Mouse (Mus musculus) bone marrow, adult 2 months (tissue): ENCODE data around the gene Nfix.

ENCODE experiments used
- CTCF ChIP-seq: fragments of 200-500 bp; IDR thresholded peaks from 2 replicates; pipeline ENCODE4 v1.5.1; 2011; ENCODE audit warnings: low read length, control low read depth; ENCODE audit not compliant: control insufficient read depth, insufficient read depth
- POLR2A ChIP-seq: fragments of 200-500 bp; IDR thresholded peaks from 2 replicates; pipeline ENCODE4 v1.6.1; 2011; ENCODE audit warnings: low read depth, mild to moderate bottlenecking, control low read depth, low read length, borderline replicate concordance; ENCODE audit not compliant: control insufficient read depth

- TF ChIP-seq CTCF = no peak
- no peak for TF ChIP-seq POLR2A
Measured at GRCm38 (mm10) chr8:84785506-84785755, 14.7 kb downstream of the Nfix start.
